Mouse (Mus musculus) mouse embryonic stem cell (cell line): Measurements from ENCODE around the gene Hnrnpr.

Source experiments
- in situ Hi-C, 2 experiments: fragments of 300-500 bp; cut with MboI; formaldehyde crosslinking; loops; 1 replicate in 1 of 2; 3 replicates in 1 of 2; pipeline ENCODE4 v1.14.3; 2019 to 2020; ENCODE audit warnings: low sequenced_read_pairs in 2 of 2, low pct_unique_long_range_greater_than_20kb in 1 of 2, mixed read lengths in 1 of 2; ENCODE audit not compliant: unreplicated experiment in 1 of 2

The Hnrnpr gene

DNA sequence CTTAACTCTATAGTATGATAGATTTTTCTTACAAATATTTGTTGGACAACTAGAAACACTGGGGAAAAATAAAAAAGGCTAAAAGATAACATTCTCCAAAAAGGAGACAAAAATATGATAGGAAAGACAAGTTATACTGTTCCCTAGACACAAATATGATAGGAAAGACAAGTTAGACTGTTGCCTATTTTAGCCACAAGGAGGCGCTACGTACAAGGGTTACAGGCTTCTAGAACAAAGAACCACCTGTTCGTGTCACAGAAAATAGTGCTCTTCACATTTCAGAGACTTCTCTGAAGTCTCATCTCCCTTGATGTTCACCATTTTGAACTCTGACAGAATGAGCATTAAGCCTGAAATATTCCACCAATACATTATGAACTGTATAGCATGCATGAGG is 59.0 kb downstream of the Hnrnpr start:
- in situ Hi-C loops, result no loop called here

DNA sequence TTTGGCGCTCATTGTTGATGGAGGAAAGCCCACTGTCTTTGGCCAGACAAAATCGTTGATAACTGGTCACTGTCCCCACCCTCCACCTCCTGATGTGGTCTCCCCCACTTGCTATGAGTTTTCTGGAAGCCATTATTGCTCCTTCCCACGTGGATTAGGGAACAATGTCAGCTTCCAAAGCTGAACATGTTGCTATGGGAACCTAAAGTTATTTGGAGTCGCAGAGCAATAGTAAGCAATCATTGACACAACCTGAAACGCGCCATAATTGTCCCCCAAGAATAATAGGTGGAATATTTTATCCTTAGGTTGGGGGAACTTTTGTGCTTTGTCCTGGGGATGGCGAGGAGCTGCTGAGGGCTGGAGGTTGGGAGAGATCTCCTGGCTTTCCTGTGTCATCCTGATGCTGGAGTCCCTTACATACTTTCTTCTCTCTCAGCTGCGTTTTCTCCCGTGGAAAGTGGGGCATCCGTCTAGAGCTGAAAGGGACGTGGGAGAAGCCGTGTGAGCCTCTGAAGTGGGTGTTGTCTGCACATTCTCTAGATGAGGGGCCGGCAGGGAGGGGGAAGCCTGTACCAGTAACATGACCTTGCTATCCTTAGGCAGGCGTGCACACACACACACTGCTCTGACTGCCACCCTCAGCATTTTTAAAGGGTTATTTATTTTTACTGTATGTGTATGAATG is 62.9 kb downstream of the Hnrnpr start:
- in situ Hi-C loops, result no loop called here

- in situ Hi-C loops, result no loop called here
These were observed 66.3 kb downstream of the Hnrnpr start for GRCm38 (mm10) chr4:136377001-136377400.

DNA sequence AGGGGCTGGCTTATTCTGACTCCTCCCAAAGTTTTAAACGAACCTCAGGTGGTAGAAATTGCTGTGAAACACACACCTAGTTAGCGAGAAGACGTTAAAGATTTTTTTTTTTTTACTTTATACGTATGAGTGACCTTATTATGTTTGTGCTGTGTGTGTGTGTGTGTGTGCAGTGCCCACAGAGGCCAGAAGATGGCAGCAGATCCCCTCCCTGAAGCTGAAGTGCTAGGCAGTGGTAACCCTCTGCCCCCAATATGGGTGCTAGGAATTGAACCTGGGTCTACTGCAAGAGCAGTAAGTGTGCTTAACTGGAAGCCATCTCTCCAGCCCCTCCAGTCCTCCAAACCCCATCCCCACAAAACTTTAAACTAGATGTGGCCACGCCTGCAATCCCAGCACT is 72.3 kb downstream of the Hnrnpr start:
- in situ Hi-C loops, result loop anchor here (5.0 to 10.0 kb wide), 2 partner anchors 234 to 242 kb away; partner anchors contain the start of gene Lactbl1 (in 1 of the 2)

- in situ Hi-C loops, result loop anchor here (5.0 to 10.0 kb wide), 2 partner anchors 233 to 241 kb away; partner anchors contain the start of gene Lactbl1 (in 1 of the 2)
These were observed 73.1 kb downstream of the Hnrnpr start for GRCm38 (mm10) chr4:136383839-136384238.

DNA sequence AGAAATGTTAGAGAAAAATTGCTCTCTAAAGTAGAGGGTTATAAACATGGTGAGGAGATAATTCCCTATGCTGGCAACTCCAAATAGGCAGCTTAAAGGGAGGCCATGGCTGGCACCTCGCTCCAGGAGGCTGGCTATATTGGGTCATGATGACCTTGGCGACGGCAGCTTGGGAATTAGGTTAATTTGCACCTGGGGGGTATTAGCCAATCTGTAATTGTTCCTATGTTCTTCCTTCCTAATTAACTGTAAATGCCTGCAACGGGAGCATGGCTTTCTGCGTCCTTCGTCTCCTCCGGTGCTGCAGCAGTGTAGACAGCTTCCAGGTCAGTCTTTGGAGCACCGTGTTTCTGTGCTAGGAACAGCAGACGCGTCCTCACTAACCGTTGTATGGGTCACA is 76.5 kb downstream of the Hnrnpr start:
- in situ Hi-C loops, result loop anchor here in 1 of 2 experiments (10.0 kb wide), 1 partner anchor 238 kb away; the partner anchor contains the start of gene Lactbl1

DNA sequence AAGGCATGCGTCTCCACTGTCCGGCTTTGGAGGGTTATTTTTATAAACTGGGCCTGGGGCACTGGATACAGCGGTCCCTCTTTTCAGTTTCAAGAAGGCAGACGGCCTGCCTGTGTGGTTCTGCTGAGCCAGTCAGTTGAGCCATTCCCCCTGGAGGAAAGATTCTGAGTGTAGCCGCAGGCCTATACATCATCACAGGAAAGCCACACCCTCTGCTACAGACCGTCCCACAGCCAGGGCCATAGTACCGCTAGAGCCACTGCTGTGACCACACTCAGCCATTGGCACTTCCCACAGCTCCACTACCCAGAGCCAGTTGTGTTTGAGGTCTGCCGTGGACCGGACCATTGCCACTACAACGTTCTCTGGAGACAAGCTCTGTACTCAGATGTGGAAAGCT is 91.1 kb downstream of the Hnrnpr start:
- in situ Hi-C loops, result no loop called here

DNA sequence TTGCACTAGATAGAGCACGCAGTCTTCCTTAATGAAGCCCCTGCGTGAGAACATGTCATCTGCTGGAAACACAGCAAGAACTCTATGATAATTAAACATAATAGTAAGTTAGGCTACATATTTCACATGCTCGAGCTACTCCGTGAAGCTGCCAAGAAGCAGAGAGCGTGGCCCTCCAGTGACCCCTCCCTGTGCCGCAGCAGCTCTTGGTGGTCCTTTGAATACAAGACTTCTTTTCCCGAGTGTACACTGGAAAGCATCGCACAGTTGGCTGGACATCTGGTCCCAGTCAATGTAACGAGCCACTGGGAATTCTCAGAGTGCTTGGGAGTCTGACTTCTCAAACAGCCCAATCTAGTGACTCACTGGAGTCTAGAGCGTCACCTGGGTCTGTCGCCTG is 97.1 kb downstream of the Hnrnpr start:
- in situ Hi-C loops, result no loop called here
